In genomic region chr2:4563322-4563721, GRCm38 (mm10) we compare ENCODE assay signal across 11 mouse cellular contexts.
DNase-seq lines count a peak whose midpoint lies in the region; ATAC-seq and TF ChIP-seq lines count a peak whose summit lies in the region.
"Had no signal": no experiment of that assay in that cellular context is flagged by ENCODE, and none has a peak within 500 bp of the region (broad histone marks: within the 10 kb centered on the region; RNA-seq: fewer than 3 reads in every experiment).

No protein-coding gene starts in this region.

- TF ChIP-seq CTCF in lung, embryonic 14.5 days (IDR thresholded peaks at IDR 0.05; ENCODE audit: low read depth) = no peak

- no peak overlapping the region; the same call in 1 of the 2 replicates for H3K9ac ChIP-seq in lung, embryonic 14.5 days
- no peak overlapping the region for H3K9ac ChIP-seq in hindbrain, embryonic 13.5 days
- 0 out of 2 replicates have a peak overlapping the region, but pooled peaks have one; percentile 41 for H3K9ac ChIP-seq in midbrain, embryonic 13.5 days (replicated peaks)

- H3K27ac ChIP-seq in lung, embryonic 14.5 days (ENCODE audit: low read depth) = peak overlapping the region; percentile 30; the same call in 1 of the 2 replicates
- no peak overlapping the region for H3K27ac ChIP-seq in hindbrain, embryonic 13.5 days
- H3K27ac ChIP-seq in midbrain, embryonic 13.5 days = no peak overlapping the region

- H3K4me3 ChIP-seq in erythroblast, embryonic 14.5 days (replicated peaks) = peak overlapping the region; percentile 68
- H3K4me3 ChIP-seq in lung, embryonic 14.5 days (ENCODE audit: low read depth, low read length) = no peak overlapping the region
- no peak overlapping the region for H3K4me3 ChIP-seq in hindbrain, embryonic 13.5 days
- peak overlapping the region; percentile 38; the same call in 1 of the 2 replicates for H3K4me3 ChIP-seq in midbrain, embryonic 13.5 days (replicated peaks)

- peaks cover 78% of the 10 kb centered on the region for H3K4me1 ChIP-seq in erythroblast, embryonic 14.5 days (ENCODE audit: control insufficient read depth)
- peaks cover 29% of the 10 kb centered on the region for H3K4me1 ChIP-seq in lung, embryonic 14.5 days (ENCODE audit: insufficient read depth)
- H3K4me1 ChIP-seq in hindbrain, embryonic 13.5 days (replicated peaks) = peaks cover 45% of the 10 kb centered on the region
- peaks cover 54% of the 10 kb centered on the region for H3K4me1 ChIP-seq in midbrain, embryonic 13.5 days (replicated peaks)

- ATAC-seq in erythroblast, adult 5-6 weeks (replicated peaks; ENCODE audit: low FRiP score, poor library complexity, severe bottlenecking) = no peak
- ATAC-seq in lung, embryonic 14.5 days (ENCODE audit: insufficient read depth) = no peak
- ATAC-seq in hindbrain, embryonic 13.5 days (ENCODE audit: low FRiP score) = no peak
- ATAC-seq in midbrain, embryonic 13.5 days = no peak

- peaks cover 73% of the 10 kb centered on the region for H3K36me3 ChIP-seq in erythroblast, embryonic 14.5 days (ENCODE audit: control insufficient read depth)
- H3K36me3 ChIP-seq in lung, embryonic 14.5 days (ENCODE audit: insufficient read depth) = peaks cover 42% of the 10 kb centered on the region
- H3K36me3 ChIP-seq in hindbrain, embryonic 13.5 days = peaks cover 29% of the 10 kb centered on the region
- H3K36me3 ChIP-seq in midbrain, embryonic 13.5 days = peaks cover 32% of the 10 kb centered on the region

- no peak for DNase-seq in lung, embryonic 14.5 days
- no peak for DNase-seq in lung, postnatal 36 days
- no peak for DNase-seq in B cell, adult 2 months
- no peak for DNase-seq in right cerebral cortex, adult 2 months (ENCODE audit: low spot score in 2 of 2)
- DNase-seq: embryo, embryonic 11 days; heart, postnatal 36 days; layer of hippocampus, postnatal 36 days had no signal

- H3K4me2 ChIP-seq in lung, embryonic 14.5 days = peak overlapping the region; percentile 91
- peak overlapping the region; percentile 70; the same call in 1 of the 2 replicates for H3K4me2 ChIP-seq in hindbrain, embryonic 13.5 days
- peak overlapping the region; percentile 60 for H3K4me2 ChIP-seq in midbrain, embryonic 13.5 days (replicated peaks)

- H3K9me3 ChIP-seq in erythroblast, embryonic 14.5 days (ENCODE audit: control insufficient read depth, low read length) = no peaks in the 10 kb centered on the region
- H3K9me3 ChIP-seq in lung, embryonic 14.5 days (ENCODE audit: low read depth, low read length) = no peaks in the 10 kb centered on the region
- H3K9me3 ChIP-seq in hindbrain, embryonic 13.5 days = no peaks in the 10 kb centered on the region
- H3K9me3 ChIP-seq in midbrain, embryonic 13.5 days = no peaks in the 10 kb centered on the region

- H3K27me3 ChIP-seq in erythroblast, embryonic 14.5 days (ENCODE audit: control insufficient read depth) = no peaks in the 10 kb centered on the region
- no peaks in the 10 kb centered on the region for H3K27me3 ChIP-seq in lung, embryonic 14.5 days (ENCODE audit: insufficient read depth, low read length)
- H3K27me3 ChIP-seq in hindbrain, embryonic 13.5 days = no peaks in the 10 kb centered on the region
- no peaks in the 10 kb centered on the region for H3K27me3 ChIP-seq in midbrain, embryonic 13.5 days

- WGBS in lung, embryonic 14.5 days = 41% methylated on average over 1 of the region's 1 CpGs
- WGBS in hindbrain, embryonic 13.5 days = 63% methylated on average over 1 of the region's 1 CpGs
- 69% methylated on average over 1 of the region's 1 CpGs for WGBS in midbrain, embryonic 13.5 days

Comparison
In these comparisons a context has a peak if more than half of its experiments do, and no peak if none do; other contexts are left out.
1. H3K4me3 ChIP-seq: peak in erythroblast, embryonic 14.5 days (single experiment) and midbrain, embryonic 13.5 days (single experiment); none in lung, embryonic 14.5 days (single experiment) and hindbrain, embryonic 13.5 days (single experiment).
2. Peak in every context shown above with its lines, with median percentiles within 50 percentile points of each other: H3K4me2 ChIP-seq.